Mouse (Mus musculus) erythroid progenitor cell, adult 5-6 weeks (primary cell): ENCODE results near the gene St3gal3. TPM values are rescaled to one million over a fixed set of nuclear protein-coding genes. Genes with fewer than 3 reads are reported as not detected.

ENCODE experiments used
- ATAC-seq: replicated peaks from 2 replicates; pipeline ENCODE4 v1.8.0; 2016; ENCODE audit warnings: moderate number of reproducible peaks, mild to moderate bottlenecking, moderate TSS enrichment, inconsistent platforms; ENCODE audit not compliant: poor library complexity, low FRiP score, severe bottlenecking
- total RNA-seq, 2 experiments: library from RNA; stranded (forward) in 1 of 2; stranded (reverse) in 1 of 2; fragments of 150-400 nt in 1 of 2; fragments of 186-747, 209-891 nt in 1 of 2; gene quantifications; 2 replicates each; pipeline versions ENCODE4 v1.2.3 to v1.2.4; 2015 to 2017; ENCODE audit warnings: low replicate concordance in 2 of 2

Gene St3gal3
- 5.4 and 10.8 TPM in 2 replicates for total RNA-seq (2015; ENCODE audit: low replicate concordance)
- 7.3 and 9.5 TPM in 2 replicates for total RNA-seq (2017; ENCODE audit: low replicate concordance)

GRCm38 (mm10) chr4:118134485-118135365 is at the start of gene St3gal3:
Gene St3gal3 (minus strand): TSS chr4:118134914.
- ATAC-seq: peak; percentile 96

- peak; percentile 17; the same call in 1 of the 2 replicates for ATAC-seq
Observed at GRCm38 (mm10) chr4:118180301-118181080, 45.8 kb upstream of the St3gal3 start.

GRCm38 (mm10) chr4:118179467-118180300 is 45.0 kb upstream of the St3gal3 start, which contains the start of gene Kdm4a:
Gene Kdm4a (minus strand): TSS chr4:118180043.
- ATAC-seq: peak; percentile 94

- no peak for ATAC-seq
Observed at GRCm38 (mm10) chr4:118178952-118179466, 44.3 kb upstream of the St3gal3 start.

- no peak for ATAC-seq
Observed at GRCm38 (mm10) chr4:118172461-118172860, 37.7 kb upstream of the St3gal3 start.

GRCm38 (mm10) chr4:118171006-118171405 is 36.3 kb upstream of the St3gal3 start:
- ATAC-seq: peak; percentile 59

- no peak for ATAC-seq
Observed at GRCm38 (mm10) chr4:118162123-118162522, 27.4 kb upstream of the St3gal3 start.

GRCm38 (mm10) chr4:118157666-118158065 is 23.0 kb upstream of the St3gal3 start:
- no peak for ATAC-seq

- no peak for ATAC-seq
Observed at GRCm38 (mm10) chr4:118156559-118156958, 21.8 kb upstream of the St3gal3 start.

GRCm38 (mm10) chr4:118154889-118155288 is 20.2 kb upstream of the St3gal3 start:
- ATAC-seq: no peak

GRCm38 (mm10) chr4:118152020-118152785 is 17.5 kb upstream of the St3gal3 start:
- ATAC-seq: 0 out of 2 replicates have a peak, but pooled peaks have one; percentile 31

- ATAC-seq: no peak
Observed at GRCm38 (mm10) chr4:118150804-118151203, 16.1 kb upstream of the St3gal3 start.

- no peak for ATAC-seq
Observed at GRCm38 (mm10) chr4:118149956-118150680, 15.4 kb upstream of the St3gal3 start.

GRCm38 (mm10) chr4:118149055-118149576 is 14.4 kb upstream of the St3gal3 start:
- ATAC-seq: no peak

- no peak for ATAC-seq
Observed at GRCm38 (mm10) chr4:118148317-118148687, 13.6 kb upstream of the St3gal3 start.

GRCm38 (mm10) chr4:118147547-118148316 is 13.0 kb upstream of the St3gal3 start:
- ATAC-seq: no peak

GRCm38 (mm10) chr4:118147090-118147489 is 12.4 kb upstream of the St3gal3 start:
- ATAC-seq: no peak
